Mouse (Mus musculus): ENCODE measurements at regions not wholly inside any gene's neighbourhood (a gene's known extent, or its start where the extent isn't known, plus 50 kb on each side); places are given as distances from the start of the nearest gene placed in this dataset.

DNA sequence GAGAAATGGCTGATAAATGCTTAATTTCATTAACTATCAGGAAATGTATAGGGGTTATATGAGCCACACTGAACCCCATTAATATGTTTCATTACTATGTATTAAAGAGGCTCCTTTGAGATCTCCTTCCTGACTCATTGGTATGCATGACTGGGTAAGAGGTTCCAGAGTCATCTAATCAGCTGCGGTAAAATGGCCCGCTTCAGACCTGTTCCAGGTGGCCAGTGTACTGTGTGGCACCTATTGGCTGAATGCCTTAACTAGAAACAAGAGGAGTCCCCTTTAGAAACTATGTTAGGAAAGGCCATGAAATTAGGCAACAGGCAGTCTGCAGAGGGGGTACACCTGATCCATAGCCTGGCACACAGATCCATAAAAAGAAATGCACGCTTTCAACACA is 283.6 kb upstream of the Rgma start:
- TF ChIP-seq POLR2A (IDR thresholded peaks at IDR 0.05; ENCODE audit: low read depth, low read length) (no peak), CTCF (IDR thresholded peaks at IDR 0.05; ENCODE audit: extremely low read depth, insufficient read length, insufficient replicate concordance, low read depth, low read length) (no peak)
